Mouse (Mus musculus) embryonic fibroblast, embryonic 13.5 days (primary cell): ENCODE data around the gene Ssna1. TPM values are rescaled to one million over a fixed set of nuclear protein-coding genes. Genes with fewer than 3 reads are reported as not detected.

Experiments
- H3K27ac ChIP-seq: 2 replicates; pipeline ENCODE4 v1.5.1; 2012; ENCODE audit warnings: low read length, control low read depth, inconsistent platforms; ENCODE audit not compliant: insufficient read depth
- H3K4me1 ChIP-seq: 2 replicates; pipeline ENCODE4 v1.6.1; 2011; ENCODE audit warnings: low read length; ENCODE audit not compliant: control insufficient read depth, insufficient read depth
- H3K4me3 ChIP-seq: 2 replicates; pipeline ENCODE4 v1.5.1; 2011; ENCODE audit warnings: mild to moderate bottlenecking, control low read depth, low read length; ENCODE audit not compliant: insufficient read depth
- CTCF ChIP-seq: IDR thresholded peaks from 2 replicates; pipeline ENCODE4 v1.5.1; 2011; ENCODE audit warnings: mild to moderate bottlenecking, control low read depth, low read length, moderate library complexity, borderline replicate concordance; ENCODE audit not compliant: insufficient read depth
- POLR2A ChIP-seq: IDR thresholded peaks from 2 replicates; pipeline ENCODE4 v1.6.1; 2011; ENCODE audit warnings: low read depth, mild to moderate bottlenecking, control low read depth, low read length, moderate library complexity
- polyA plus RNA-seq: library from polyadenylated mRNA; stranded (reverse); fragments of >200 nt; gene quantifications from 2 replicates; pipeline ENCODE4 v1.2.4, GENCODE M21; 2011; ENCODE audit warnings: low read depth; ENCODE audit not compliant: missing spikeins, insufficient read length

The Ssna1 gene
- polyA plus RNA-seq, 1 experiment = 46.2 TPM

GRCm38 (mm10) chr2:25290101-25290815 is 18.0 kb upstream of the Ssna1 start:
- Histone ChIP-seq H3K4me3 (no peak overlapping the region), H3K4me1 (no peaks in the 10 kb centered on the region), H3K27ac (no peak overlapping the region)
- TF ChIP-seq POLR2A = no peak
- TF ChIP-seq CTCF = no peak

GRCm38 (mm10) chr2:25289651-25290050 is 17.4 kb upstream of the Ssna1 start, which contains the start of gene Lrrc26:
Lrrc26 (plus strand) TSS chr2:25289915.
- H3K4me3 ChIP-seq = no peak within 1 kb of the TSS

GRCm38 (mm10) chr2:25288734-25289345 is 16.6 kb upstream of the Ssna1 start:
- Histone ChIP-seq H3K27ac (no peak overlapping the region), H3K4me1 (no peaks in the 10 kb centered on the region), H3K4me3 (no peak overlapping the region)
- TF ChIP-seq POLR2A (no peak), CTCF (no peak)

More at GRCm38 (mm10) chr2:25289651-25290050, 17.4 kb upstream of the Ssna1 start, which contains the start of gene Lrrc26:
- H3K27ac ChIP-seq = no peak within 1 kb of the TSS
- no peak for TF ChIP-seq POLR2A
- TF ChIP-seq CTCF = no peak
- no peaks in the 10 kb centered on the region for H3K4me1 ChIP-seq

GRCm38 (mm10) chr2:25287927-25288649 is 15.8 kb upstream of the Ssna1 start, which contains the start of gene Tmem210:
Tmem210 (plus strand) TSS chr2:25288145.
- no peak within 1 kb of the TSS for H3K27ac ChIP-seq
- no peak for TF ChIP-seq CTCF
- TF ChIP-seq POLR2A = no peak
- no peaks in the 10 kb centered on the region for H3K4me1 ChIP-seq
- H3K4me3 ChIP-seq = no peak within 1 kb of the TSS

DNA sequence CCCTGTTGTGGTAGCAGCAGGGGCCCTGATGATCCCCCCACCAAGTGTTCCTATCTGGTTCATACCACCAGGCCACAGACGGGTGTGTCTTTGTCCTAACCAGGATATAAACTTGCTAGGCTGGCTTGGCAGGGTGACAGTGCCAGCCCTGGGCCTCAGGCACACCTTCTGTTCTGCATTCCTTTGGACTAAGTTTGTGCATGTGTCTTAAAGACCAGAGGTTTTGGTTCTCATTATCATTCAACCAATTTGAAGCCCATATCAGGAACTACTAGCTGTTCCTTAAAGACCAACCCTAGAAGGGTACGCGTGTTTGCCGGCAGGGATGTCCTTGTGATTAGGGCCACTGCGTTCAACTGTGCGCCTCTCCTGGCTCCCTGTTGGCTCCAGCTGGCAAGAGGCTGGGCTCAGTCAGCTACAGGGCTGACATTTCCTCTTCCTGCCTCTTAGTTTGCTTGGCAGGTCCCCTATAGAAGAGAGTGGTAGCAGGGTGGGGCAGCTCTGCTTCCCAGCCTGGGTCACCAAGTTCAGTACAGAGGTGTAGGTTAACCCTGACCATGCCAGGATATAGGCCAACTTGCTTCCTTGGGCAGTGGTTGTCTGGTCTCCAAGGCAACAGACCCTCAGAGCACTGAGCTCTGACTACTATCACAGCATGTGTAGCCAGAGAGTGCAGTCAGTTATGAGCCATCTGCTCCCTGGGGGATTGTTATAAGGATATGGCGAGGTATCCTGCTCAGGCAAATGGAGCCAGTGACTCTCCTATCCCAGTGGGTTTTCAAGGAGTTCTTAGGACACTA is 14.8 kb upstream of the Ssna1 start:
- no peaks in the 10 kb centered on the region for H3K4me1 ChIP-seq
- no peak overlapping the region for H3K27ac ChIP-seq
- no peak for TF ChIP-seq CTCF
- no peak for TF ChIP-seq POLR2A
- H3K4me3 ChIP-seq = no peak overlapping the region

DNA sequence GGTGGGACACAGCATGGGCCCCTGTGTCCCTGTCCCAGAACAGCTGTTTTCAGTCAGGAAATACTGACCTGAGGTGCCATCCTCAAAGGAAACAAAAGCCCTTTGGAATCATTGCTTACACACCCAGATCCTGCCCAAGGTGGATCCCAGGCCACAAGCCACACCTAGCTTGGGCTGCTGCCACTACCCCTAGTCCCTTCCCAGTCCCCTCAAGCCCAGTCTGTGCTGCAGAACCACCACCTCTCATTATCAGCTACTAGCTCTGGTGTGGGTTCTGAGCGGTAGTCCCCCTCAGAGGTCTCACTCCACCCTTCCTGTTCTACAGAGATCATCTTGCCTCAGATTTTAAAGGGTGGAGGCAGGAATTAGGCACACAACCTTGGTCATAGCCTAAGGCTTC is 14.1 kb upstream of the Ssna1 start:
- no peak overlapping the region for H3K27ac ChIP-seq
- H3K4me1 ChIP-seq = no peaks in the 10 kb centered on the region
- no peak overlapping the region for H3K4me3 ChIP-seq
- TF ChIP-seq POLR2A (no peak), CTCF (no peak)

DNA sequence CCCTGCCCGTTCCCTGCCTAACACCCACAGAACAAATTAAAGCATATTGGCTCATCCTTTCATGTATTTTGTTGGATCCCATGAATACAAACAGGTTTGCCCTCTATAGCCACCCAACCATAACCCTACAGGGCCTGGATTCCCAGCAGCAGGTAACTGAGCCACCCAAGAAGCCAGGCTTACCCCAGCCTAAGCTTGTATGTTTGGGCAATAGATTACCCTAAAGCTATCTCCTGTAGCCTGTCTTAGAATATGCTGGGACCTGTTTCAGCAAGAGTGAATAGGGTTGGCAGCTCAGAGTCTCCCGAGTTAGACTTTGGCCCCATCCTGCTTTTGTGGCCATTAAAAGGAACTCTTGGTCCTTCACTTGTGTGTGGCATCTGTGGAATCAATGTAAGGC is 13.3 kb upstream of the Ssna1 start:
- Histone ChIP-seq H3K27ac (no peak overlapping the region), H3K4me1 (no peaks in the 10 kb centered on the region), H3K4me3 (no peak overlapping the region)
- no peak for TF ChIP-seq CTCF
- TF ChIP-seq POLR2A = no peak

- H3K4me3 ChIP-seq = no peak overlapping the region
- H3K27ac ChIP-seq = no peak overlapping the region
- TF ChIP-seq CTCF = peak; percentile 48; the same call in 1 of the 2 replicates
- TF ChIP-seq POLR2A = no peak
- H3K4me1 ChIP-seq = 0 out of 2 replicates have a peak, but pooled peaks cover 2% of the 10 kb centered on the region
Measured at GRCm38 (mm10) chr2:25278928-25279882, 7.0 kb upstream of the Ssna1 start.
